Mouse (Mus musculus): ENCODE measurements around the gene Naga.

DNA sequence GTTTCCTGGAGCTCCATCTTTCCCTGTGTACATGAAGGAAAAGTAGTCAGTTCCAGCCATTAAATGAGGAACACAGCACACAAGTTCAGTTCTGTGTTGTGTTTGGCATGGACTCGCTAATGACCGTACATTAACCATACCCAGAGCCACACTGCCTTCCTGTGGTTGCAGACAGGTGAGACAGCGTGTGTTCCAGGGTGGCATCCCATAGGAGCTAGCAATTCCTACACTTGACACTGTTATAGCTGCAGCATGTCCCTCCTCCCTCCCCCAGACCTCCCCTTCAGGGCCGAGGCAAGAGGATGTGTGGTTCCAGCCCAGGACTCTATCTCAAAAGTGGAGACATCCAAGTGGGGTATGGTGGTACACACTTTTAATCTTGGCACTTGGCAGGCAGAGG lies 11.6 kb upstream of the Naga start:
- TF ChIP-seq CTCF (IDR thresholded peaks at IDR 0.05; ENCODE audit: low read depth, low read length) (peak; percentile 35), POLR2A (IDR thresholded peaks at IDR 0.05; ENCODE audit: extremely low read depth, insufficient read depth, low read length) (no peak)
